Mouse (Mus musculus) A20 (cell line): ENCODE data around the gene Larp7.
A peak's percentile ranks its signal among the peaks of the same experiment; 100 is the strongest.

Experiments
- DNase-seq: peaks from one replicate; pipeline ENCODE4 v3.0.0-alpha.2; 2011; ENCODE audit warnings: low read depth, low spot score

Larp7 gene

GRCm38 (mm10) chr3:127552973-127553719 is at the start of gene Larp7, which contains the start of gene Zgrf1:
TSS of gene Larp7 (minus strand) at chr3:127553349.
TSS of gene Zgrf1 (plus strand) at chr3:127553489.
- peak; percentile 99 for DNase-seq

DNA sequence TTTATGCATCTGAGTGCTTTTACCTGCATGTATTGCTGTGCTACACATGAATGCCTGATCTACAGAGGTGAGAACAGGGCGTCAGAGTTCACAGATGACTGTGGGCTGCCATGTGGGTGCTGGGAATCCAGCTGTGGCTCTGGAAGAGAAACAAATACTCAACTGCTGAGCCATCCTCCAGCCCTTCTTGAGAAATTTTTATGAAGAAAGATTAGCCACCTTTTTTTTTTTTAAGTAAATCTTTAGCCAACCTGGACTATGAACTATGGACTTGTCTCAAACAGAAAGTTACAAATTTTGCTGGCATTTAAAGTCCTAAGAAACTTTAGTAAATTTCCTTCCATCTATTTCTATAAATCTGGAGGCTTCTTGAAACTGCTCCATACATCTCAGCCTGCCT is 44.0 kb upstream of the Larp7 start:
- no peak for DNase-seq

DNA sequence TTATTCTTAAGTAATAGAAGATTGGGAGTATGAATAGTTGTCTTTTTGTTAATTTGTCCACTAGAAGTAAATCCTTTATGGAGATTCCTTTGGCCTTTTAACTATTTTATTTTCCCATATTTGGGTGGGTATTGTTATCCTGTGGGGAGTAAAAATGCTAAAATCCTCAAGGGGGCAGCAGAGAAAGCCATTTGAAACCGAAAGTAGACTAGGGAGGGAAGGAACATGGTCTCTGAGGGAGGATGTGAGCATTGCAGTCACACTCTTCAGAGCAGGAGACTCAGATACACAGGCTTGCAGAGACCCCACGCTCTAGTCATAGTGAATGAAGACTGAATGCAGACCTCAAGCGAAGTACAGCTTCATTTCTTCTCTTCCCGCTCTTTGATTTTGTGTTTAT is 19.4 kb upstream of the Larp7 start:
- peak; percentile 76 for DNase-seq

- no peak for DNase-seq
These were observed 12.0 kb upstream of the Larp7 start for GRCm38 (mm10) chr3:127565129-127565528.

DNA sequence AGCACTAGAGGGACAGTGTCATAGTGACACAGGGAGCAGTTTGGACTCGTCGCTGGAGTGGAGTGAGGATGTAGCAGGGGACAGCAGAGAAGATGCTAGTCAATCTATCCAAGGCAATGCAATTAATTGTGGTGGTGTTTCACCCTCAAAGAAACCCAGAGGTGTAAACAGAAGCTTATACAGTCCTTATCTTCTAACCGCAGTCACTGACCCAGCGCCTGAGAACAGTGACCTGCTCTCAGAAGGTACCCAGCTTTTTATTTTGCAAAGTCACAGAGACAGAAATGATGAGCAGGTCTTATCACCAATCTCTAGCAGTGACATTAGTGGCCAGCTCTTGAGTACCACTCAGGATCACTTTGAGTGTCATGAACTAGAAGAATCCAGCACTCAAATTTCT is 9.8 kb upstream of the Larp7 start:
- no peak for DNase-seq

DNA sequence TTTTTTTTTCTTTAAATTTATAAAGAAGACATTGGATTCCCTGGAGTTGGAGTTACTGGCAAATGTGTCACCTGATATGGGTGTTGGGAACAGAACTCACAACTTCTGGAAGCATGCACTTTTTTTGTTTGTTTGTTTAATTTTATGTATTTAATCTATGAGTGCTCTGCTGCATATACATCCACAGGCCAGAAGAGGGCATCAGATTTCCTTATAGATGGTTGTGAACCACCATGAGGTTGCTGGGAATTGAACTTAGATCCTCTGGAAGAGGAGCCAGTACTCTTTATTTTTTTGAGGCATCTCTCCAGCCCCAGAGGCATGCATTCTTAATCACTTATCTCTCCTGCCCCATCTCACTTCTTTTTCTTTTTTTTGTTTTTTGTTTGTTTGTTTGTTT is 5.1 kb upstream of the Larp7 start:
- peak; percentile 22 for DNase-seq

DNA sequence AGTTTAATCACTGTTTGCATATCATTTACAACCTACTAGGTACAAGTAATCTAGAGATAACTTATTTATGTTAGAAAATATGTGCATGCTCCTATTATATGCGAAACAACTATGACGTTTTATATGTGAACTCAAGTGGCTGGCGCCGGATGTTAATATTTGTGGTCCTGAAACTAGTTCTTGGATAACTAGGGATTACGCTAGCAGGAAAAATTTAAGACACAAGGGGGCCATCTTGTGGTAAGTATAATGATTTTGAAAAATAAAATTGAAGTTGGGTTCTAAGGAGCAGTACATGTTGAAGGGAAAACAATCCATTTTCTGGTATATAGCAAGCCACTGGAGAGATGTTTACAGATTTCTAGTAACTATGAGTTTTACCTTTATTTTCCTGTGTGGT is 1.6 kb upstream of the Larp7 start:
- DNase-seq: peak; percentile 31

DNA sequence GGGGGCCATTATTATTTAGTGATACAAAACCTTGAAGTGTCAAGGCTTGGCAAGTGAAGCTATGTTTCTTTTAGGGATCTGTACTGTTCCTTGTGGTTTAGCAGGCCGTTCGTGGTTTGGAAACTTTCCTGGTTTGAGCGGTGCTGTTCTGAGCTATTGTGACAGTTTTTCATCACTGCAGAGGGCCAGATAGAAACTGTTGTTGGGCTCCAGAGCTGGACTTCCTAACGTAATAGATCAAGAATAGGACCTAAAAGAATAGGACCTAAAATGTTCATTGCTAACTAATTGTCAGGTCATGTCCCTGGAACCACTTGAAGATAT is 533 bp upstream of the Larp7 start:
- no peak for DNase-seq

GRCm38 (mm10) chr3:127552434-127552972 is 646 bp downstream of the Larp7 start:
- DNase-seq: no peak

DNA sequence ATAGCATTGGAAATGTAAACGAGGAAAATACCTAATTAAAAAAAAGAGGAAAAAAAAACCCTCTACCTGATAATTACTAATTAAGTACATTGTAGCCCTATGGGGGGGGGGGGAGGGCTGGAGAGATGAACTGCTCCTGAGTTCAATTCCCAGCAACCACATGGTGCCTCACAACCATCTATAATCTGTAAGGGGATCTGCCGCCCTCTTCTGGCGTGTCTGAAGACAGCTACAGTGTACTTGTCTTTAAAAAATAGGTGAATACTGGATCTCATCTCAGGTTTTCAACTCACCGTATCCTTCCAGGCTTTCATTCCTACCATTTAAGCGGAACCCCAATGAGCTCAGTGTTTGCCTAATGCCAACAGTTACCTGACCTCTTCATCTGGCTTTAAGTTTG is 5.3 kb downstream of the Larp7 start:
- DNase-seq: peak; percentile 55

GRCm38 (mm10) chr3:127544610-127545121 is 8.5 kb downstream of the Larp7 start:
- DNase-seq: no peak

- DNase-seq: no peak
These were observed 9.2 kb downstream of the Larp7 start for GRCm38 (mm10) chr3:127543976-127544375.

- no peak for DNase-seq
These were observed 14.0 kb downstream of the Larp7 start for GRCm38 (mm10) chr3:127539193-127539592.

DNA sequence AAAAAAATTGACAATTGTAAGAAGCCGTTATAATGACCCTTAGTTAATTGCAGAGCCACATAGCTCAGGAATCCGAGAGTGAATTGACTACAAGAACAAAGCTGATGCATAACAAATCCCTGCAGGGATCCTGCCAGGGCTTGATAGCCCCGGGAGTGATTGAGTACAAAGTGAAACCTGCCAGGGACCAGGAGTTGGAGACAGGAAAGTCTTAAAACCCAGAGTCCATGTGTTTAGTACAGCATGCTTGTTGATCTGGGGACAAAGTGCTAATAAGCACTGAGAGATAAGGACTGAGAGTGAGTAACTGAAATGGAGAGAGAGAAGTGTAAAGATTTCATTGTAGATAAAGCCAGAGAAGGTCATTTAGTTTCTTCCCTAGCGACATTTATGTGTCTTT is 22.9 kb downstream of the Larp7 start:
- no peak for DNase-seq

- no peak for DNase-seq
These were observed 23.3 kb downstream of the Larp7 start for GRCm38 (mm10) chr3:127529824-127530223.

GRCm38 (mm10) chr3:127529210-127529609 is 23.9 kb downstream of the Larp7 start:
- DNase-seq: no peak

GRCm38 (mm10) chr3:127527465-127528034 is 25.6 kb downstream of the Larp7 start:
- DNase-seq: no peak

DNA sequence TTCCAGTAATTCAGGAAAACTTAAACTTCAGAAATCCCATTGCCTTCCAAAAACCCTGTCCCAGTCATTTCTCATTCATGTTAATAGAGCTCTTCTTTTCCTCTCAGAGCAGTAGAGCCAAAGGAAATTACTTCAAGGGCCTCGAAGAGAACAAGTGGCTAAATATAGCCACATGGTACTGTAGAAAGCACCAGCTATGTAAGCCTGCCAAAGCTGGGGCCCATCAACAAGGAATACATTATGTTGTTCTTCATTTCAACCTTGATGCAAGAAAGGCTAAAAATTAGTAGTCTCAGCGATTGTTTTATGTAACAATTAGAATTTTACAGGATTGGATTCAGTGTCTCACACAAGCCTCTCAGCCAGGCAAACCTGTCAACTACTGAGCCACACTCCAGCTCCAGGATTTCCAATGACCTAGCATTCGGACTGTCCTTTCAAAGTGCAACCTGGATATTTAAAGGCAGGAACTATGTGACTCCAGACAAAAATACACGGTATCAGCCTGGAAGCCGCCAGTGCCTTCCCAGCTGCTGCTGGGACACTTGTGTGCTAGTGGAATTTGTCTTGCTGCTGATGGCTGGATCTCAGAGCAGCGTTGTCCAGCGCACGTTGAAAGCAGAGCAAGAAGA is 27.8 kb downstream of the Larp7 start:
- DNase-seq: no peak

DNA sequence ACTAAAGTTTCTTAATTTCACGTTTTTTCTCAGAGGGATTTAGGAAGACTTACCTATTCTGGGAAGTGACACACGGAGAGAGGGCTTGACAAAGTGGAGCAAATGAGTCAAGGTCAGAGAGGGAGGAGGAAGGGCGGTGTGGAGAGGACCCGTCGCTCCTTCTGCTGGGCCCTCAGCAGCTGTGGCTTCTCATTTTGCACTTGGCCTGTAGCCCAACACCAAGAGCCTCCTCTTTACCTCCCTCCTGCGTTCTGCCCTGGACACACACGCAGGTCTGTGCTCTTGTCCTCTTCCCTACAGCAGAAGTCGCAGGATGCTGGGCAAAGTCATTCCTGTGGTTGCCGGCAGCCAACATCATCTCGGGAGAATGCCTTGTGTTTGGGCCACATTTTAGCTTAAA is 32.0 kb downstream of the Larp7 start:
- no peak for DNase-seq

- DNase-seq: no peak
These were observed 32.8 kb downstream of the Larp7 start for GRCm38 (mm10) chr3:127520300-127520699.

DNA sequence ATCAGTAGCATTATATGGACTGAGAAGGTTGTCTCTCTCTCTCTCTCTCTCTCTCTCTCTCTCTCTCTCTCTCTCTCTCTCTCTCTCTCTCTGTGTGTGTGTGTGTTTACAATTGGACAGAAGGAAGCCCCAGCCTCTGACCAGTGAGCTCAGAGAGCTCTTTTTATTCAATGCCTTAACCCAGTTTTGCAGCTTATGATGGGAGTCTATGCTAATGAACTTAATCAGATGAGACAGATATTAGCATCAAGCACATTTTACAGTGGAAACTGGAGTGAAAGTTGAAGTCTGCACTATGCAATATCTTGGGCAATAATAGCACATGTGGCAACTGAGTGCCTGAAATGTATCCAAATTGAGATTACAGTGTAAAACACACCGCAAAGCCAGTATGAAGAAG is 37.9 kb downstream of the Larp7 start:
- no peak for DNase-seq

DNA sequence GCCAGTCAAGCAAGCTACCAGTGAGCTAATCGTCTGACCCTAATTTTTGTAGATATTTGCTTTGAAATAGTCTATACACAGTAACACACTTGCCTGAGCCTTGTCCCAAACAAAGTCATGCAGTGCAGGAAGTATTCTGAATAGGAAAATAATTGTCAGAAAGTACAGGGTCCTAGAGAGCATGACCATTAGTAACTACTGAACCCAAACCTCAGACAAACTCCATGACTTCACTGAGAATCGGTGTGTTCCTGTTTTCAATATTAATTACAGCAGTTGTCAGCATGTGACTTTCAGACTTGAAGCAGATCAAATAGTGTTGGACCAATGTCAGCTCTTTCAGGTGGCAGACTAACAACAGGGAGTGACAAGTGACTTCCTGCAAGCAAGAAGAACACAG is 39.5 kb downstream of the Larp7 start:
- DNase-seq: no peak
